Mouse (Mus musculus): ENCODE results near the gene Mrps16.

DNA sequence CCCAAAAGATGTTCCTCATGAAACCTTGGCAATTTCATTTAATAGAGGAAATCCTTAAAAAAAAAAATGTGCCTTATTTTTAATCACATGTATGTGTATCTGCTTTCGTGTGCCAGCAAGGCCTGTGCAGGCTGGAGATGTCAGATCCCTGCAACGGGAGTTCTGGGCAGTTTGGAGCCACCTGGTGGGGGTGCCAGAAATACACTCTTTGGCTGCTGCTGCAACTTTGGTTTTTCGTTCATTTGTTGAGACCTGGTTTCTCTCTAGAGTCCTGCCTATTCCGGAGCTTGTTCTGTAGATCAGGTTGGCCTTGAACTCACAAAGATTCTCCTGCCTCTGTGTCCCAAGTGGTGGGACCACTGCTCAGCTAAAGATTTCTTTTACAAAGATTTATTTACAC lies 5.4 kb upstream of the Mrps16 start:
- TF ChIP-seq POLR2A (IDR thresholded peaks at IDR 0.05; ENCODE audit: low read depth, low read length) = no peak
- no peak for TF ChIP-seq CTCF (IDR thresholded peaks at IDR 0.05; ENCODE audit: borderline replicate concordance, insufficient read depth, low read length)
